Mouse (Mus musculus) liver, postnatal 0 days (tissue): Measurements from ENCODE around the gene Klhl33. TPM values are rescaled to one million over a fixed set of nuclear protein-coding genes. Genes with fewer than 3 reads are reported as not detected.
"Not testable (repeated sequence)": the region's sequence is repeated elsewhere in the genome, so short reads cannot be mapped to it uniquely, and the experiment has no call there.

ENCODE experiments used
- ATAC-seq: fragments of 200-750 bp; cut with Nextera tagmentation; 2 replicates; pipeline ENCODE4 v1.8.0; 2017; ENCODE audit warnings: mild to moderate bottlenecking, moderate library complexity
- DNase-seq: peaks from one replicate; pipeline ENCODE4 v3.0.0-alpha.2; 2016
- H3K27ac ChIP-seq: fragments of 300-500 bp; sonication (generic); 2 replicates; pipeline ENCODE4 v1.5.1; 2014; ENCODE audit warnings: antibody characterized with exemption, moderate library complexity, mild to moderate bottlenecking, low read depth
- H3K27me3 ChIP-seq: fragments of 300-500 bp; sonication (generic); 2 replicates; pipeline ENCODE4 v1.6.1; 2014; ENCODE audit warnings: low read length, control low read depth, mixed read lengths; ENCODE audit not compliant: insufficient read depth
- H3K36me3 ChIP-seq: fragments of 300-500 bp; sonication (generic); replicated peaks from 2 replicates; pipeline ENCODE4 v1.6.1; 2014; ENCODE audit warnings: mild to moderate bottlenecking, control low read depth, low read length, moderate library complexity, mixed read lengths; ENCODE audit not compliant: insufficient read depth
- H3K4me1 ChIP-seq: fragments of 300-500 bp; sonication (generic); 2 replicates; pipeline ENCODE4 v1.6.1; 2014; ENCODE audit warnings: antibody characterized with exemption, mild to moderate bottlenecking, control low read depth; ENCODE audit not compliant: insufficient read depth
- H3K4me2 ChIP-seq: fragments of 300-500 bp; sonication (generic); 2 replicates; pipeline ENCODE4 v1.6.1; 2014; ENCODE audit warnings: low read depth, mild to moderate bottlenecking, low read length, moderate library complexity, mixed read lengths
- H3K4me3 ChIP-seq: fragments of 300-500 bp; sonication (generic); 2 replicates; pipeline ENCODE4 v1.5.1; 2014; ENCODE audit warnings: low read depth, low read length
- H3K9ac ChIP-seq: fragments of 300-500 bp; sonication (generic); replicated peaks from 2 replicates; pipeline ENCODE4 v1.6.1; 2014; ENCODE audit warnings: mild to moderate bottlenecking, moderate library complexity
- H3K9me3 ChIP-seq: fragments of 300-500 bp; sonication (generic); 2 replicates; pipeline ENCODE4 v1.6.1; 2016; ENCODE audit warnings: mild to moderate bottlenecking, control low read depth, low read length, mixed read lengths
- CTCF ChIP-seq: sonication (generic); IDR thresholded peaks from 2 replicates; pipeline ENCODE4 v1.5.1; 2016; ENCODE audit warnings: antibody characterized with exemption, low read depth
- EP300 ChIP-seq: IDR thresholded peaks from 2 replicates; pipeline ENCODE4 v1.6.1; 2016; ENCODE audit warnings: antibody characterized with exemption, low read depth, mild to moderate bottlenecking
- WGBS: fragments of 180-500 bp; shearing (Covaris S2); extraction: QIAGEN DNeasy Blood & Tissue Kit; methylation state at CpG from one replicate; pipeline ENCODE4 v1.1.7; 2014; ENCODE audit not compliant: insufficient replicate concordance; 5-methylcytosine and 5-hydroxymethylcytosine counted together
- polyA plus RNA-seq: library from polyadenylated mRNA; unstranded; fragments of >200 nt; fragmentation: Nextera tagmentation; extraction: Ambion mirVana; gene quantifications from 2 replicates; pipeline ENCODE4 v1.2.1, GENCODE M21; 2015

Klhl33 gene
- 0.13 and 0.20 TPM in 2 replicates for polyA plus RNA-seq

- H3K4me2 ChIP-seq = peak within 1 kb of the TSS; percentile 77
- peak within 1 kb of the TSS; percentile 78 for H3K27ac ChIP-seq
- DNase-seq (no peak), ATAC-seq (no peak)
- no peaks in the 10 kb centered on the region for H3K36me3 ChIP-seq
- H3K9ac ChIP-seq = peak within 1 kb of the TSS; percentile 58
- 52% methylated on average over 7 of the region's 7 CpGs for WGBS
- 0 out of 2 replicates have a peak, but pooled peaks cover 3% of the 10 kb centered on the region for H3K9me3 ChIP-seq
- no peaks in the 10 kb centered on the region for H3K27me3 ChIP-seq
- TF ChIP-seq CTCF = no peak
- TF ChIP-seq EP300 = no peak
- H3K4me1 ChIP-seq = peaks cover 8% of the 10 kb centered on the region
- peak within 1 kb of the TSS; percentile 39 for H3K4me3 ChIP-seq
Measured at GRCm38 (mm10) chr14:50897374-50897765, at the start of gene Klhl33. Gene Klhl33, minus strand, starts transcription at chr14:50897507.

GRCm38 (mm10) chr14:50945526-50945925 lies 48.2 kb upstream of the Klhl33 start:
- not testable (repeated sequence) for H3K4me1 ChIP-seq, ATAC-seq, DNase-seq, H3K27me3 ChIP-seq, H3K9me3 ChIP-seq, H3K36me3 ChIP-seq
- peak overlapping the region; percentile 75 for H3K9ac ChIP-seq
- peak overlapping the region; percentile 78 for H3K4me3 ChIP-seq
- WGBS = 6% methylated on average over 3 of the region's 3 CpGs
- peak overlapping the region; percentile 82 for H3K27ac ChIP-seq
- peak overlapping the region; percentile 68 for H3K4me2 ChIP-seq

GRCm38 (mm10) chr14:50945081-50945480 lies 47.8 kb upstream of the Klhl33 start:
- H3K27me3 ChIP-seq, H3K9me3 ChIP-seq, ATAC-seq, H3K36me3 ChIP-seq, DNase-seq, H3K4me1 ChIP-seq: not testable (repeated sequence)
- 5% methylated on average over 6 of the region's 6 CpGs for WGBS
- H3K9ac ChIP-seq = peak overlapping the region; percentile 75
- H3K4me2 ChIP-seq = peak overlapping the region; percentile 68
- H3K4me3 ChIP-seq = peak overlapping the region; percentile 78
- H3K27ac ChIP-seq = peak overlapping the region; percentile 82

- peak; percentile 90 for ATAC-seq
Measured at GRCm38 (mm10) chr14:50944668-50945033, 47.3 kb upstream of the Klhl33 start.

GRCm38 (mm10) chr14:50943932-50944667 lies 46.8 kb upstream of the Klhl33 start, which contains the start of gene Gm49342:
Gene Gm49342, plus strand, starts transcription at chr14:50944517.
- H3K4me2 ChIP-seq = peak within 1 kb of the TSS; percentile 68
- ATAC-seq (peak; percentile 98), DNase-seq (peak; percentile 95)
- H3K27me3 ChIP-seq = no peaks in the 10 kb centered on the region
- no peaks in the 10 kb centered on the region for H3K9me3 ChIP-seq
- no peak; the same call in 1 of the 2 replicates for TF ChIP-seq EP300
- TF ChIP-seq CTCF = peak; percentile 63
- peaks cover 4% of the 10 kb centered on the region for H3K4me1 ChIP-seq
- peak within 1 kb of the TSS; percentile 75 for H3K9ac ChIP-seq
- H3K36me3 ChIP-seq = 0 out of 2 replicates have a peak, but pooled peaks cover 3% of the 10 kb centered on the region
- H3K27ac ChIP-seq = peak within 1 kb of the TSS; percentile 82
- WGBS = 6% methylated on average over 31 of the region's 31 CpGs
- H3K4me3 ChIP-seq = peak within 1 kb of the TSS; percentile 78

More at GRCm38 (mm10) chr14:50944668-50945033, 47.3 kb upstream of the Klhl33 start:
- peak overlapping the region; percentile 75 for H3K9ac ChIP-seq
- H3K4me1 ChIP-seq, H3K36me3 ChIP-seq, H3K9me3 ChIP-seq, DNase-seq, H3K27me3 ChIP-seq: not testable (repeated sequence)
- H3K4me2 ChIP-seq = peak overlapping the region; percentile 68
- peak overlapping the region; percentile 78 for H3K4me3 ChIP-seq
- peak; percentile 50 for TF ChIP-seq CTCF
- 1% methylated on average over 14 of the region's 15 CpGs for WGBS
- peak overlapping the region; percentile 82 for H3K27ac ChIP-seq

- Histone ChIP-seq H3K27me3 (no peaks in the 10 kb centered on the region), H3K27ac (no peak overlapping the region), H3K36me3 (no peaks in the 10 kb centered on the region), H3K4me1 (no peaks in the 10 kb centered on the region; the same call in 1 of the 2 replicates), H3K9ac (no peak overlapping the region), H3K4me2 (peak overlapping the region; percentile 18; the same call in 1 of the 2 replicates), H3K9me3 (no peaks in the 10 kb centered on the region), H3K4me3 (0 out of 2 replicates have a peak overlapping the region, but pooled peaks have one; percentile 6)
- no peak for TF ChIP-seq CTCF
- TF ChIP-seq EP300 = no peak
- ATAC-seq (no peak), DNase-seq (no peak)
- WGBS = 12% methylated on average over 2 of the region's 2 CpGs
Measured at GRCm38 (mm10) chr14:50938940-50939339, 41.6 kb upstream of the Klhl33 start.
